ENCODE assay signal across 14 mouse cellular contexts in genomic region chr9:21845381-21846080, GRCm38 (mm10). TPM values are rescaled to one million over a fixed set of nuclear protein-coding genes. Genes with fewer than 3 reads are reported as not detected.
DNase-seq lines count a peak whose midpoint lies in the region; ATAC-seq and TF ChIP-seq lines count a peak whose summit lies in the region.
"Had no signal": no experiment of that assay in that cellular context is flagged by ENCODE, and none has a peak within 500 bp of the region (broad histone marks: within the 10 kb centered on the region; RNA-seq: fewer than 3 reads in every experiment).

No protein-coding gene starts in this region.

- peak overlapping the region; percentile 91 for H3K27ac ChIP-seq in heart, embryonic 15.5 days
- H3K27ac ChIP-seq in kidney, embryonic 16.5 days (ENCODE audit: low read length) = 0 out of 2 replicates have a peak overlapping the region, but pooled peaks have one; percentile 38
- peak overlapping the region; percentile 93 for H3K27ac ChIP-seq in lung, embryonic 16.5 days (ENCODE audit: low read length)
- H3K27ac ChIP-seq in layer of hippocampus, adult 2 months = no peak overlapping the region

- no peak for TF ChIP-seq CTCF in layer of hippocampus, adult 2 months (conservative IDR thresholded peaks at IDR 0.05)

- peaks cover 9% of the 10 kb centered on the region; the same call in 1 of the 2 replicates for H3K36me3 ChIP-seq in heart, embryonic 15.5 days
- H3K36me3 ChIP-seq in kidney, embryonic 16.5 days (ENCODE audit: insufficient read depth, low read length) = peaks cover 35% of the 10 kb centered on the region
- H3K36me3 ChIP-seq in lung, embryonic 16.5 days (ENCODE audit: control insufficient read depth, insufficient read depth, low read length) = peaks cover 4% of the 10 kb centered on the region

- no peak overlapping the region for H3K4me2 ChIP-seq in heart, embryonic 15.5 days
- no peak overlapping the region; the same call in 1 of the 2 replicates for H3K4me2 ChIP-seq in kidney, embryonic 16.5 days (replicated peaks; ENCODE audit: low read depth, low read length)
- no peak overlapping the region for H3K4me2 ChIP-seq in lung, embryonic 16.5 days (ENCODE audit: low read depth, low read length)

- ATAC-seq in heart, embryonic 15.5 days (replicated peaks; ENCODE audit: insufficient number of reproducible peaks, insufficient read depth, low FRiP score, low read depth) = no peak
- ATAC-seq in kidney, embryonic 16.5 days (ENCODE audit: low FRiP score, low TSS enrichment) = no peak
- no peak for ATAC-seq in lung, embryonic 16.5 days (ENCODE audit: low read depth)
- ATAC-seq in cerebellum, adult (ENCODE audit: insufficient number of reproducible peaks, low FRiP score, low TSS enrichment) = no peak
- ATAC-seq: forebrain, embryonic 16.5 days; hindbrain, embryonic 16.5 days had no signal

- no peak overlapping the region for H3K4me3 ChIP-seq in heart, embryonic 15.5 days
- no peak overlapping the region for H3K4me3 ChIP-seq in kidney, embryonic 16.5 days (ENCODE audit: low read length)
- H3K4me3 ChIP-seq in lung, embryonic 16.5 days (ENCODE audit: low read length) = no peak overlapping the region
- H3K4me3 ChIP-seq in layer of hippocampus, adult 2 months = no peak overlapping the region

- H3K9me3 ChIP-seq in heart, embryonic 15.5 days (replicated peaks) = no peaks in the 10 kb centered on the region
- H3K9me3 ChIP-seq in kidney, embryonic 16.5 days (ENCODE audit: low read length) = no peaks in the 10 kb centered on the region
- no peaks in the 10 kb centered on the region for H3K9me3 ChIP-seq in lung, embryonic 16.5 days (ENCODE audit: control insufficient read depth, low read length)
- H3K9me3 ChIP-seq: limb, embryonic 13.5 days had no signal

- H3K4me1 ChIP-seq in heart, embryonic 15.5 days (replicated peaks) = peaks cover 42% of the 10 kb centered on the region
- H3K4me1 ChIP-seq in kidney, embryonic 16.5 days (ENCODE audit: insufficient read depth, low read length) = peaks cover 51% of the 10 kb centered on the region
- peaks cover 54% of the 10 kb centered on the region for H3K4me1 ChIP-seq in lung, embryonic 16.5 days (replicated peaks; ENCODE audit: control insufficient read depth, insufficient read depth, low read length)

- WGBS in heart, embryonic 15.5 days = 40% methylated on average over 14 of the region's 14 CpGs
- 43% methylated on average over 14 of the region's 14 CpGs for WGBS in kidney, embryonic 16.5 days
- 37% methylated on average over 14 of the region's 14 CpGs for WGBS in lung, embryonic 16.5 days

- H3K27me3 ChIP-seq in heart, embryonic 15.5 days = no peaks in the 10 kb centered on the region
- H3K27me3 ChIP-seq in kidney, embryonic 16.5 days (ENCODE audit: insufficient read depth, low read length) = no peaks in the 10 kb centered on the region
- H3K27me3 ChIP-seq in lung, embryonic 16.5 days (ENCODE audit: control insufficient read depth, insufficient read depth, low read depth, low read length) = no peaks in the 10 kb centered on the region
- H3K27me3 ChIP-seq: limb, embryonic 13.5 days had no signal

- no peak overlapping the region for H3K9ac ChIP-seq in heart, embryonic 15.5 days
- no peak overlapping the region for H3K9ac ChIP-seq in kidney, embryonic 16.5 days (replicated peaks; ENCODE audit: low read length)
- peak overlapping the region; percentile 18; the same call in 1 of the 2 replicates for H3K9ac ChIP-seq in lung, embryonic 16.5 days (ENCODE audit: low read length)
- H3K9ac ChIP-seq: limb, embryonic 13.5 days had no signal

- DNase-seq in heart, postnatal 4 days = no peak
- DNase-seq in T-cell, adult 2 months (ENCODE audit: low spot score) = peak; percentile 10
- DNase-seq in layer of hippocampus, adult 2 months (ENCODE audit: low spot score in 2 of 2) = no peak
- no peak for DNase-seq in left cerebral cortex, adult 9 months (ENCODE audit: low spot score in 2 of 2)
- DNase-seq: right cerebral cortex, adult 18-20 months had no signal

RNA-seq across cellular contexts. Expression of gene Dock6, which starts 6.9 kb away (rescaled TPM):
- polyA plus RNA-seq in heart, embryonic 15.5 days (2015; fragmentation: Nextera tagmentation; extraction: Ambion mirVana) = 38.3 and 54.7 TPM in 2 replicates
- total RNA-seq in heart, postnatal 4 days (2021) = 10 to 100 TPM; 61.4 to 70.0 TPM
- 46.8 and 47.1 TPM in 2 replicates for polyA plus RNA-seq in kidney, embryonic 16.5 days (2015; fragmentation: Nextera tagmentation; extraction: Ambion mirVana)
- 62.6 and 63.7 TPM in 2 replicates for polyA plus RNA-seq in lung, embryonic 16.5 days (2015; fragmentation: Nextera tagmentation; extraction: Ambion mirVana)
- total RNA-seq in layer of hippocampus, adult 2 months (2021) = 10 to 100 TPM; 12.2 to 13.6 TPM

RNA-seq across cellular contexts. Expression of gene Angptl8, which starts 10.2 kb away (rescaled TPM):
- 1.2 and 2.1 TPM in 2 replicates for polyA plus RNA-seq in heart, embryonic 15.5 days (2015; fragmentation: Nextera tagmentation; extraction: Ambion mirVana)
- total RNA-seq in heart, postnatal 4 days (2021) = not detected
- 5.4 and 6.0 TPM in 2 replicates for polyA plus RNA-seq in kidney, embryonic 16.5 days (2015; fragmentation: Nextera tagmentation; extraction: Ambion mirVana)
- 2.7 and 3.6 TPM in 2 replicates for polyA plus RNA-seq in lung, embryonic 16.5 days (2015; fragmentation: Nextera tagmentation; extraction: Ambion mirVana)
- total RNA-seq in layer of hippocampus, adult 2 months (2021) = not detected
- total RNA-seq: common myeloid progenitor, adult 5-6 weeks; monocyte, adult 5-6 weeks had no signal

RNA-seq across cellular contexts. Expression of gene Kank2, which starts 47.0 kb away (rescaled TPM):
- polyA plus RNA-seq in heart, embryonic 15.5 days (2015; fragmentation: Nextera tagmentation; extraction: Ambion mirVana) = 20.0 and 26.3 TPM in 2 replicates
- total RNA-seq in heart, postnatal 4 days (2021) = 10 to 100 TPM; 50.7 to 53.7 TPM
- 18.7 and 19.7 TPM in 2 replicates for polyA plus RNA-seq in kidney, embryonic 16.5 days (2015; fragmentation: Nextera tagmentation; extraction: Ambion mirVana)
- polyA plus RNA-seq in lung, embryonic 16.5 days (2015; fragmentation: Nextera tagmentation; extraction: Ambion mirVana) = 25.5 and 26.3 TPM in 2 replicates
- total RNA-seq in layer of hippocampus, adult 2 months (2021) = 1 to 10 TPM; 7.0 to 8.4 TPM
- total RNA-seq: monocyte, adult 5-6 weeks had no signal
